Mouse (Mus musculus) gastrocnemius, postnatal 36 days (tissue): ENCODE measurements around the gene Elf2. TPM values are rescaled to one million over a fixed set of nuclear protein-coding genes. Genes with fewer than 3 reads are reported as not detected.
"Not testable (repeated sequence)": the region's sequence is repeated elsewhere in the genome, so short reads cannot be mapped to it uniquely, and the experiment has no call there.

ENCODE experiments used
- DNase-seq, 2 experiments: peaks; one replicate each; pipeline ENCODE4 v3.0.0; 2022
- intact Hi-C: fragments of 180-260 bp; cut with DNase I; formaldehyde crosslinking; loops from one replicate; pipeline ENCODE4 v1.15.1; 2025
- total RNA-seq, 2 experiments: library from RNA; stranded (reverse); gene quantifications; 2 replicates each; pipeline ENCODE4 v1.2.3; 2021

Elf2 gene
- total RNA-seq, 2 experiments from 2014 or later: 48.9 to 49.7 TPM

DNA sequence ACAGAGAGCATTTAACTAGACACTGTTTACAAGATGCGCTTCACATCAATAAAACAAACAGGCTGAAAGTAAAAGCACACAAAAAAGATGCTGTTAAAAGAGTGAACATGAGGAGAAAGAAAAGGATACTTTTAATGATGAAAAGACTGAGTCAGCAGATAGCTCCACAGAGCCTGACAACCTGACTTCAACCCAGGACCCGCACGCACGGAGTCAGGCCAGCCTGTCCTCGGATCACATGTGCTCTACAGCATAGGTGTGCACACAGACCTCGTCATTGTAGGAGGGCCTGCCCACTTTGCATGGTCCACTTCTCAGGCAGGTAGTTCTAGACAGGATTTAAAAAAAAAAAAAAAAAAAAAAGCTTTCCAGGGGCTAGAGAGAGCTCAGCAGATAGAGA, 6.5 kb downstream of the Elf2 start:
- no peak for DNase-seq
- intact Hi-C loops: no loop called here

DNA sequence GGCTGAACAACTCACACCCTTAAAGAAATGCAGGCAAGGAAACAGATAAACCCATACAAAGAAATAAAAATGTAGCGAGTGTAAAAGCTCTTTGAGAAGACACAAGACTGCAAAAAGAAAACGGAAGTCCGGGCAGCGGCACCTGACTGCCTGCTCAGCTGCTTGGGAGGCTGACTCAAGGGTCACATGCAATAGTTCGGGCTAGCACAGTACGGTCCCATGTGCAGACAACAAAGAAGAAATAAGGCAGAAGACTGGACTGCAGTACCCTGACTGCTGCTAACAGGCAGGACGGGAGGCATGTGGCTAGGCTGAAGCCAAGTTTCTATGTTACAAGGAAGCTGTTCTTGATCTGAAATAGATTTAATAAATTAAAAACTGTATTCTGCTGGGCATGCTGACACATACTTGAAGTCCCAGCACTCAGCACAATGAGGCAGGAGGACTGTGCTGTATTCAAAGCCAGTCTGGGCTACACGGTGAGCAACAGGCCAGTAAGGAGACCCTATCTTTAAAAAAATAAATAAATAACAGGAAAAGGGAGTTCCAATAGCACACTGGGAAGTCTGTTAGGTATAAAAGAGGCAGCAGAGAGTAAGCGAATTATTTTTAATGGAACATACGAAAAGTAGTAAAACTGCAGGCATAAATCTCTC, 7.1 kb downstream of the Elf2 start:
- intact Hi-C loops: no loop called here
- no peak for DNase-seq

DNA sequence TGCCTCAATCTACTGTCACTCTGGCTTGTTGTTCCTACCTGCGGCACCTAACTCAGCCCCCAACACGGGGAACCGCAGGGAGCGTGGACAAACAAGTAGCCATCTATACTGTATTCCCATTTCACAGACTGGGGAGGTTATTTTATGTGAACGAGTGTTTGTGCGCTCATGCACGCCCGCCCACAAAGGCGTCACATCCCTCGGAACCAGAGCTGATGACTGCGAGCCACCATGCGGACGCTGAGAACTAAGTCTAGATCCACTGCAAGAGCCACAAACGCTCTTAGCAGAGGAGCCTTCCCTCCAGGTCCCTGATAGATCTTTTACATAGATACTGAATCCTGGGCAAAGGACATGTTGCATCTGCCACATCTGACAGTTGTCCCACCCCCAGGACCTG, 10.4 kb downstream of the Elf2 start:
- intact Hi-C loops: no loop called here
- no peak for DNase-seq

DNA sequence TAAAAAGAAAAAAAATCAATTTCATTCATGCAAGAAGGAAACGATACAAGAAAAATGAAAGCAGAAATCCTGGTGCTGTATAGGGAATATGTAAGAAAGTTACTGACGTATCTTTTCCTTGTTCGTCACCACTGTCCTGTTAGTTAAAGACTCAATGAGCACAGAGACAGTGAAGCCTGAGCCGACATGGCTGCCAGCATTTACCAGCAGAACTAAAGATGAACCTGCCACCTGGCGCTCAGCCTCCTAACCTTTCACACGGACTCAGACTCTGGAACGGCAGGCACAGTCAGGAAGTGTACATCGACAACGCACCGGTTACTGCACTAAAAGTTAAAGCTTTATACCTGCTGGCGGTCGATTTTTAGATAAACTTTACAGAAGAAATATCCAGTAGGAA, 11.9 kb downstream of the Elf2 start:
- intact Hi-C loops: no loop called here

DNA sequence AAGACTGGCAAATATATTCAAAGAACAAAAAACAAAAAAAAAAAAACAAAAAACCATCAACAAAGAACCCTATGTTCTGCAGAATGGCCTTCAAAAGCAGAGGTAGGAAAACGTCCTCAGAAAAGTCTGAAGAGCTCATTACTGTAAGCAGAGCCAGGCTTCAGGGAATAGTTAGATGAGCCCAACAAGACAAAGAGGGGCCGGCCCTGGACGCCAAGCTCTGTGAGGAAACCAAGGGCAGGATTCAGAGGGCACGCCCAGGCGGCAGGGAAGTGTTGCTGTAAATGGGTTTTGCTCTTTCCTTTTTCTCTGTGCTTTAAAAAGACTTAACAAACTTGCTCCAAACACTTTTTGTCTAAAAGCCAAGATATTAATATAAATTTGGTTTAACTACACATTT, 12.6 kb downstream of the Elf2 start:
- peak in 1 of 2 experiments; percentile 29 for DNase-seq
- intact Hi-C loops: no loop called here

More for the DNA sequence above, 11.9 kb downstream of the Elf2 start:
- no peak for DNase-seq

DNA sequence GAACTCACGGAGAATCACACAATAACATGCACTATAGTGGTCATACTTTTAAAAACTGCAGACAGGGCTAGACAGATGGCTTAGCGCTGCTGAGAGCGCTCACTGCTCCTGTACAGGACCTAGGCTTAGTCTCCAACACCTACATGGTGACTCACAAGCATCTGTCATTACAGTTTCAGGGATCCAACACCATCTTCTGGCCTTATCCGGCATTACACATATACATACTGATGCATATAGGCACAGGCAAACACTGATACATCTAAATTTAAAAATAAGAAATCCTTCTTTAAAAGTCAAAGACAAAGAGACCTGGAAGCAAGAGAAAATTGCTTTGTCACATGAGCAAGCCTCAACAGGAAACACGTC, 13.1 kb downstream of the Elf2 start:
- DNase-seq: no peak
- intact Hi-C loops: no loop called here

DNA sequence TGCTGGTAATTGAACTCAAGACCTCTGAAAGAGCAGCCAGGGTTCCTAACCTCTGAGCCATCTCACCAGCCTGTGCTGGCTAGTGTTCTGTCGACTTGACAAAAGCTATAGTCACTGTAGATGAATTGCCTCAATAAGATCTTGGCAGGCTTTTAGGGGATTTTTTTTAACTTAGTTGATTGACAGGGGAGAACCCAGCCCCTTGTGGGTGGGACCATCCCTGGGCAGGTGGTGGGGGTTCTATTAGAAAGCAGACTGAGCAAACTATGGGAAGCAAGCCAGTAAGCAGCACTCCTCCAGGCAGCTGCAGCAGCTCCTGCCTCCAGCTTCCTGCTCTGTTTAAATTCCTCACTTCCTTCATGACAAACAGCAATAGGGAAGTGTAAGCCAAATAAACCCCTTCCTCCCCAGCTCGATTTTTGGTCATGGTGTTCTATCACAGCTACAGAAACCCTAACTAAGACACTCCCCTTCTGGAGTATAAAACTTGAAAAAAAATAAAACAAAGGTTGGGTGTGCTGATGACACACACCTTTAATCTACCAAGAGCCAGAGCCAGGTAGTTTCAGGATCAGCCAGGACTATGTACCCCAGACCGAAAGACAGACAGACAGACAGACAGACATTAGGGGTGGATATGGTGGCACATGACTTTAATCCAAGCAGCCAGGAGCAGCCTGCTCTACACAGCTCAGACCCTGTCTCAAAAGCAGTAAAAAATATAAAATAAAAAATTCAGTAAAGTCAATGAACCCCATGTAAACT, 13.6 kb downstream of the Elf2 start:
- intact Hi-C loops: no loop called here
- DNase-seq: no peak

DNA sequence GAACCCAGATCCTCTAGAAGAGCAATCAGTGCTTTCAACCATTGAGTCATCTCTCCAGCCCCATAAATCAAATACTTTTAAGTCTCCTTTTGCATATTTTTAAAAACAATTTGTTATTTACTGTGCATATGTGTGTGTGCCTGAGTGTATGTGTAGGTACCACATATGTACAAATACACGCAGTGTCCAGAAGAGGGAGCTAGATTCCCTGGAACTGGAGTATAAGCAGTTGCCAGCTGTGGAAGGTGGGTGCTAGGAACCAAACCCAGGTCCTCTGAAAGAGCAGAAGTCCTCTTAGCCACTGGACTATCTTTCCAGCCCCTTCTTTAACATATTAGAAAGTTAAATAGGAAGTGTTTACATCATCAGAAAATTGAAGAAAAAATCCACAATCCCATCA, 15.0 kb downstream of the Elf2 start:
- intact Hi-C loops: no loop called here
- DNase-seq: no peak

DNA sequence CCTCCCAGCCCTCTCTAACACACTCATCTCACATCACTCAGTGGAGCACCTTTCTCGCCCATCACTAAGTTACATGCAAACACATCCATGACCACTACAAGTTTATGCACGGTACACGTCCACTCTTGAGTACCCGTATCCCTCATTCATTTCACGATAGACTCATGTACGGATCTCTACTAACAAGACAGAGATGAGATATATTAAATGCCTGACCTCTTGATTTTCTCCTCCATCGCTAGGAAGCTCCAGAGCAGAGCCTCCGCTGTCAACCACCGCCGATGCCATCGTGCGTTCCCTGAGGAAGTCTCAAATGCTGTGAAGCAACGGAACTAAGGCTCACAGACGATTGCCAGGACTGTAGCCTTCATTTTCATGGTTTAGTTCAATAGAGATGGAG, 17.5 kb downstream of the Elf2 start:
- no peak for DNase-seq
- intact Hi-C loops: loop anchor here (2.0 kb wide), 1 partner anchor 16 kb away; no protein-coding TSS in a partner anchor

DNA sequence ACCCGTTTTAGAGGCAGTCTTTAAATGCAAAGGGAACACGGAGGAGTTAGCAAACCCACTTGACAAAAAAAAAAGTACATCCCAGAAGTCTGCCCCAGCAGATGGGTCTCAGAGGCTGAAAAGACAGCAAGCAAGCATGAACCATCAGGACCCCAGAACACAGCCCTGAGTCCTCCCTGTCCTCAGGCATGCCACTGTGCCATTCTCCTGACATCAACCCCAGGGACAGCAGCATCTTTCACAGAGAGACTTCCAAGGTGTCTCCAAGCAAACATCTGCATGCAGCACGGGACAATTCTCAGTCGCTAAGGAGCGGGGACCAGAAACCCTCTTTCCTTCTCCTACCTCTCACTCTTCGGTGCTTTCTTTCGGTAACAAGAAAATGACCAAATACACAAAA, 18.1 kb downstream of the Elf2 start:
- intact Hi-C loops: loop anchor here (2.0 kb wide), 1 partner anchor 16 kb away; no protein-coding TSS in a partner anchor
- no peak for DNase-seq

DNA sequence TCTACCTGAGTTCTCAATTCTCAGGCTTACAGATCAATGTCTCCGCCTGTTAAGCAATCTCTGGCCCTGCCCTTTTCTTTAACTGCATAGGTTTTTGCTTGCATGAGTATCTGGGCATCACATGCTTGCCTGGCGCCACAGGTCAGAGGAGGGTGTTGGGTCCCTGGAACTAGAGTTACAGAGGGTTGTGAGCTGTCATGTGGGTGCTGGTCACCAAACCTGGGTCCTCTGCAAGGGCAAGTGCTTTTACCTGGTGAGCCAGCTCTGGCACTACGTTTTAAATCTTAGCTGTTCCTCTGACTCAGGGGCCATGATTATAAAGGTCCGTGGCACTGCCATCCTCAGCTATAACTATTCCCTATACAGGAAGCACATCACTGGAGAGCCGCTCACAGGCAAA, 19.3 kb downstream of the Elf2 start:
- no peak for DNase-seq
- intact Hi-C loops: no loop called here

DNA sequence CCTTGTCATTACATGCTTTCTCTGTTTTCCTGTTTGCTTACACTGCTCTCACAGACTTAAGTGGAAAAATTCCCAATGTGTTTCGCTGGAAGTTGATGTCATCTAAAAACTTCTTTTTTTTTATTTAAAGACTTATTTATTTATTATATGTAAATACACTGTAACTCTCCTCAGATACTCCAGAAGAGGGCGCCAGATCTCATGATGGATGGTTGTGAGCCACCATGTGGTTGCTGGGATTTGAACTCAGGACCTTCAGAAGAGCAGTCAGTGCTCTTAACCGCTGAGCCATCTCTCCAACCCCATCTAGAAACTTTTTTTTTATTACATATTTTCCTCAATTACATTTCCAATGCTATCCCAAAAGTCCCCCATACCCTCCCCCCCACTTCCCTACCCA, 22.4 kb downstream of the Elf2 start:
- DNase-seq, intact Hi-C loops: not testable (repeated sequence)

DNA sequence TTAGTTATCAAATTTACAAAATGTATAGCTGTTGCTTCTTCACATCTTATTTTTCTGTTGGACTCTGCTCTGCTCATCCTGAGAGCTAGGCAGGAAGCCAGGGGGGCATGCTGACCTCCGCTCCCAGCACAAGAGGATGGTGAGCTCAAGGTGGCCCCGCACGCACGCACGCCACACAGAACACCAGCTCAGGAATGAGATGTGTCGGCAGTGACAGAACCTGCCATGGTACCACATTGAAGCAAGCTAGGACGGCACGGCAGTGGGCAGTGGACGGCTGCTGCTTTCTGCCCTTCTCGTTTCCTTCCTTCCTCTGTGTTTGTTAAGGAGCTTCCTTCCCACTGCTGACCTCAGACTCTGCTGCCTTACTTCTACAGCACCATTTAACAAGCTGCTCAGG, 23.6 kb downstream of the Elf2 start:
- intact Hi-C loops: no loop called here
- DNase-seq: no peak

DNA sequence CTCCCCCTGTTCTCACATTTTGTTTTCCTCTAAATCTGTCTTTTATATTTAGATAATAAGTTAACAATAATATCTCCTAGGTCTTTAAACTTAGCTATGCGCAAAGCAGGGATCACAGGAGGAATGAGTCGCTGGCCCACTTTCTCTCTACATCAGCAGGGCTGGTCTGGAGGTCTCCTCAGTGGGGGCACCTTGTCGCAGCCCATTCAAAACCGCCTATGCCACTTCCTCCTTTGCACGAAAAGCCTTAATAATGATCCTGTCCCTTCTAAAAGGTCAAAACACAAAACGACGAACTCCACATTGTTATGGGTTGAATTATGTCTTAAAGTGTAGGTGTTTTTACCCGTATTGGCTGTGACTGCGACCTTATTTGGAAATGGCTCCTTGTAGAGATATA, 28.8 kb downstream of the Elf2 start:
- no peak for DNase-seq
- intact Hi-C loops: no loop called here

DNA sequence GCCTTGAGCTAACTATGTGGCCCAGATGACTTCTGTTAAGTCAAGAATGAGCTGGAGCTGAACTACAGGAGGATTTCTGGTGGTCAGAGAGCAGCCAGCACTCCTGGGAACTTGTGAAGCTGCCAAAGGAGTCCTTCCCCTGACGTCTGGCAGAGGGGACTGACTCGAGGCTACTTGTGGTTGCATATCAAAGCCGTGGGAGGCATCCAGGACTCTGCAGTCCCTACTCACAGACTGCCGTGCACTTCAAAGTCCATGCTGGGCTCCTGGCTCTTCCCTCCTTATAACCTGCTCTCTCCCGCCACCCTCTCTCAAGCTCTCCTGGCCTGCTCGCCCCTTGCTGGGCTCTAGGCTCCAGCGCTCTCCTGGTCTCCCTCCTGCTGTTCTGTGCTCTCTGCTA, 30.4 kb downstream of the Elf2 start:
- DNase-seq: no peak

DNA sequence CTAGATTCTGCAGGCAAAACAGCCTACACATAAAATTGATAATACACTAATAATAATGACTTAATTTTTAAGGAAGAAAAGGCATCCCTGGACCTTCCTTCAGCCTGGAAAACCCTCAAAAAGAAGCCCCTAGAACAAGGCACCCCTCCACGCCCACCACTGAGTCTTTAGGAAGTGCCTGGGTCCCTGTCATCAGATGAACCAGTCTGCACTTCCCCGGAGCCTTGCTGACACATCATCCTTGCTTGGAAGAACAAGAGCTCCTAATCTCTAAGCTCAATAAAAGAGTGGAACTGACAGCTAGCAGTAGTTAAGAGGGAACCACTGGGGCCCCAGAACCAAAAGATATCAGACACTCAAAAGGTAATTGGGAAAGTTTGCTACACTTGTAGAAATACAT, 33.8 kb downstream of the Elf2 start:
- intact Hi-C loops: loop anchor here (2.0 kb wide), 1 partner anchor 16 kb away; no protein-coding TSS in a partner anchor
- DNase-seq: no peak

More for the DNA sequence above, 30.4 kb downstream of the Elf2 start:
- intact Hi-C loops: no loop called here

DNA sequence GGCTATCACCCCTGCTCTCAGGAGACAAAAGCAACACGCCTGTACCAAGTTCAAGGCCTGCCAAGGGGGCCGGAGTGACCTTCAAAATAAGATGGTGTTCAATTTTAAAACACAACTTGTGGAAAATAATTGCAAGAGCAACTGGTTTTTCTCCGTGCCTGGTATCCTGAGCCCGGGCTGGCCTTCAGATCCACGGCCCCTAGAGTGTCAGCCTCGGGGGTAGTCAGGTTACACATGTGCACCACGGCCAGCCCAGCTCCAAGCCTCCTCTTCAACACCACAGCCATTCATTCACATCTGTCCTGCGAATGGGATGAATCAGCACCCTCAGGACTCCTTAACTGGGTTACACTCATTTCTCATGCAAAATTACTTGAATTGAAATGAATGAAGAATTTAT, 34.5 kb downstream of the Elf2 start:
- intact Hi-C loops: loop anchor here (2.0 kb wide), 1 partner anchor 17 kb away; no protein-coding TSS in a partner anchor
- DNase-seq: no peak

DNA sequence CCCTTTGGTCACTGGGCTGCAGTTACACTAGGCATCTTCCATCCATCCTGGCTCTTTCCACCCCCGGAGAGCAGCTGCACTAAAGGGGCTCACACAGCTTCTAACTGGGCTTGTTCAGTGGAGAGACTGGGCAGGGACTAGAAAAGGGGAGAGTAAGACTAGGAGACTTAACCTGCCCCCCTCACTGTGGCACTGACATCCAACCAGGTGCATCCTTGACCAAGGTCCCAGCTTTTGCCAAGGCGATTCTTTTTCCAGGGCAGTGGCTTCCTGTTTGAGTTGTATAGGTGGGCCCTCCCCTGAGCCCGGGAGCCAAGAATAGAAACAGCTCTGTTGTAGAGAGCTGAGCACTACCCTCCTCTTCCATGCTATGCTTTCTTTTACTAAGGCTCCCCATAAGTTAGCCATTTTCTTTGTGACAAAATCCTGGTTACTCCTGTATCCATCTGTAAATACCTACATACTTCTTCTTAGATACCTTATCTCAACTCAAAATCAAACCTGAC, 37.4 kb downstream of the Elf2 start:
- no peak for DNase-seq
- intact Hi-C loops: no loop called here

DNA sequence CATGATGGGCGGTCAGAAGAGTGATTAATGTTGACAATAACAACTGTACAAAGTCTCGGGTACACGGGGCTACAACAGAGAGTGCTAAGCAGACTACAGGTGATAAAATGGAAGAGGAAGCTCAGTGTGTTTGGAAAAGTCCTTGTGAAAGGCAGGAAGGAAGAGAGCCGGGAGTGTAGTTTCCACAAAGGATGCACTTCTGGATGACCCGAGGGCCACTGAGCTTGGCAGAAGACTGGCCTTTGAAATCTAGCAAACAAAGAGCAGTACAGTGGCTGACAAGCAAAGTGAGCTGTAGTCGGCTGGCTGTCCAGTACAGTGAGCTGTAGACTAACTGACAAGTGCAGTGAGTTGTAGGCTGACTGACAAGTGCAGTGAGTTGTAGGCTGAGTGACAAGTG, 38.9 kb downstream of the Elf2 start:
- no peak for DNase-seq
- intact Hi-C loops: no loop called here

DNA sequence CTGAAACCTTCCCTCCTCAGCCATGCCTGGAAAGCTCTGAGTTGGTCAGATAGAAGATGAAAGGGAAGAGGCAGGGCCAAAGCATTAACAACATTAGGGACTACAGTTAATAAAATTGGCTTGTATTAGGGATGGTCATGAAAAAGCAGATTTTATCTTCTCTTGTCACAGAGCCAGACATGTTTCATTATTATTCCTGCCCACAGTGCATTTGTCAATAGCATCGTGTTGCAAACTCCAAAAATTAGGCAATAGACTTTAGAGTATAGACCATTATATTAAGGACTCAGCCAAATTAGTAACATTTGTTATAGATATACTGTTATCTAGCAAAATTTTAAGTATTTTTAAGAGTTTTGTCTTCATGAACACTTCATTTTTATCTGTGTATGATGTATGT, 43.7 kb downstream of the Elf2 start:
- no peak for DNase-seq
- intact Hi-C loops: no loop called here

DNA sequence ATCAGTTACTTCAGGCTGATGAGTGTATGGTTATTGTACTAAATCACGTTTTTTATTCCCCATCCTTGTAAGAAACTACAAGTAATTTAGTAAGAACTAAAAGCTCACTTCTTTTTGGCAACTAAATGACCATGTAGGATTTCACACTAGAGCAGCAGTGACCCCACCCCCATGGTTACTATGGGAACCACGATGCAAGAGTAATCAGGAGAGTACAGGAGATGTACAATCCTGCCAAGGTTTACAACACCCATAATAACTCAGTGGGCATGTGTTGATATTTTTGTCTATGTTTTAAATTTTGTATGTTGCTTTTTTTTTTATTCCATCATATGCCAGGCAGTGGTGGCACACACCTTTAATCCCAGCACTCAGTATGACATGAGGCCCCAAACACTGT, 45.2 kb downstream of the Elf2 start:
- intact Hi-C loops: no loop called here
- no peak for DNase-seq

DNA sequence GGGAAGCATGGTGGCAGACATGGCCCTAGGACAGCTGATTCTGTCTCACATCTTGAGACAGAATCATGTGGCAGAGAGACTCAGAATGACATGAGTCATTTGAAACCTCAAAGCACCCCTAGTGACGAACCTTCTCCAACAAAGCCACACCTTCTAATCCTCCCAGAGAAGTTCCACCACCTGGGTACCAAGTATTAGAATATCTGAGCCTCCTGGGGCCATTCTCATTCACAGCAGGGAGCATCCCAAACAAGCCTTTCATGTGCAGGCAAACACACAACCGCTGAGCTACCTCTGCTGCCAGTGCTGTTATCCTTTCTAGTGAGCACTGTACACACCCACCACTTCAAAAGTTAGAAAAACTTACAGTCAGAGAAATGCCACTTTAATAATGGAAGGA, 46.2 kb downstream of the Elf2 start:
- DNase-seq: no peak
- intact Hi-C loops: no loop called here
